Mouse (Mus musculus) liver, embryonic 18 days (tissue): ENCODE results near the gene Bag2. TPM values are rescaled to one million over a fixed set of nuclear protein-coding genes. Genes with fewer than 3 reads are reported as not detected.

ENCODE experiments used
- polyA plus RNA-seq: library from polyadenylated mRNA; depleted of rRNA; stranded (reverse); fragments of >200 nt; gene quantifications from 2 replicates; pipeline ENCODE4 v1.2.3, GENCODE M21; 2012; rRNA removed

The Bag2 gene
- polyA plus RNA-seq = 17.0 TPM in 2 replicates

DNA sequence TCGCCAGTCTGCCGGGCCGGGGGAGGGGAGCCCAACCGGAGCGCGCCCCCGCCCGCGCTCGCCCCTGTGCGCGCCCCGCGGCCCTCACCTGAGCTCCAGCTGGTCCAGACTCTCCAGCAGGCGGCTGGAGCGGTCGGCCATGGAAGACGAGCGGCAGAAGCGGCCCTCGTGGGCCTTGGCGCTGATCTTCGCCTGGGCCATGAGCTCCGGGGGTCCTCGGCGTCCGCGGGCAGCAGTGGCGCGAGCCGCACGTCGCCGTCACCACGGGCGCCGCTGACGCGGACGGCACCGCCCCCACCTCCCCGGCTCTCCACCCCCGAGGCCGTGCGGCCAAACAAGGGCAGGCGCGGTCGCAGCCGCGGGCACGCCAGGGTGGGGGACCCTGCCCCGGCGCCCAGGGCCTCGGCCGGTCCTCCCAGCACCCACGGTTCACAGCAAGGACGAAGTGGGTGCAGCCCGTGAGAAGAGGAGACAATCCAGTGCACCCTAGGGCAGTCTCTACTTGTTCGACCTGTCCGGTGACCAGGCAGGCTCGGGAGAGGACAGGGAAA is at the start of gene Bag2:
Bag2 (minus strand) TSS at position 305 of the 551 bp plus-strand sequence.

GRCm38 (mm10) chr1:33719733-33720225 is 37.8 kb downstream of the Bag2 start, which contains the start of gene Rab23:
Gene Rab23, plus strand, starts transcription at chr1:33719887.

Other genes starting within 250 kb of the Bag2 start
- gene Prim2, start 88.0 kb downstream of the Bag2 start, polyA plus RNA-seq = 14.3 and 15.8 TPM in 2 replicates
- gene Rab23, start 37.9 kb downstream of the Bag2 start, polyA plus RNA-seq = 1.8 and 2.7 TPM in 2 replicates
- 4.1 and 4.8 TPM in 2 replicates for gene Zfp451, start 56.8 kb upstream of the Bag2 start, polyA plus RNA-seq
- 0.17 and 0.20 TPM in 2 replicates for gene Bend6, start 150.0 kb upstream of the Bag2 start, polyA plus RNA-seq
- 11.3 and 15.3 TPM in 2 replicates for gene Dst, start 150.4 kb upstream of the Bag2 start, polyA plus RNA-seq